Mouse (Mus musculus) lung, adult 2 months (tissue): Measurements from ENCODE around the gene Stac.

Source experiments
- CTCF ChIP-seq: fragments of 200-500 bp; IDR thresholded peaks from 2 replicates; pipeline ENCODE4 v1.5.1; 2011; ENCODE audit warnings: mild to moderate bottlenecking, low read length, control low read depth; ENCODE audit not compliant: insufficient read depth
- POLR2A ChIP-seq: fragments of 200-500 bp; IDR thresholded peaks from 2 replicates; pipeline ENCODE4 v1.6.1; 2011; ENCODE audit warnings: low read depth, mild to moderate bottlenecking, control low read depth, low read length, borderline replicate concordance; ENCODE audit errors: extremely low read depth

GRCm38 (mm10) chr9:111523871-111524270 is 166.3 kb downstream of the Stac start:
- TF ChIP-seq CTCF = no peak
- no peak for TF ChIP-seq POLR2A
